Mouse (Mus musculus) CD4-positive naive resting alpha-beta T cell, adult 57 days (primary cell): Measurements from ENCODE around the gene Klk1b16. TPM values are rescaled to one million over a fixed set of nuclear protein-coding genes. Genes with fewer than 3 reads are reported as not detected.

Source experiments
- total RNA-seq: library from RNA; stranded (reverse); gene quantifications from one replicate; pipeline ENCODE4 v1.2.4, GENCODE M21; 2023

The Klk1b16 gene
- not detected for total RNA-seq

GRCm38 (mm10) chr7:44136467-44136866, at the start of gene Klk1b16:
Gene Klk1b16 (plus strand): TSS chr7:44136767.

GRCm38 (mm10) chr7:44102028-44102427, 34.5 kb upstream of the Klk1b16 start, which contains the start of gene Klk1b21:
Gene Klk1b21 (plus strand): TSS chr7:44102328.

GRCm38 (mm10) chr7:44112373-44112772, 24.2 kb upstream of the Klk1b16 start, which contains the start of gene Klk1b22:
Gene Klk1b22 (plus strand): TSS chr7:44112673.

DNA sequence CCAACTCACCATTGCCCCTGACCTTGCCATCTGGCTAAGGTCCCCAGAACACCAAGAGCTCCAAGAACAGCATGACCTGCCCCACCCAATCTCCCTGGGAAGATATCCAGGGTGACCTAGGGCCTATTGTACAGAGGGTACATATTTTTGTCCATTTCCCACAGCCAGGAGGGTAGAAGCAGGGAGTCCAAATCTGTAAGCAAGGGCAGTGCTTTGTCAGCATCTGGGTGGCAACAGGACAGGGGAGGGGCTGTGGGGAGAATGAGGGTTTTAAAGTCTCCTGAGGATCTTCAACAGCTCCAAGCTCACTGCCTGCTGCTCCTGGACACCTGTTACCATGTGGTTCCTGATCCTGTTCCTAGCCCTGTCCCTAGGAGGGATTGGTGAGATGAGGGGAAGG, 51.4 kb downstream of the Klk1b16 start, which contains the start of gene Klk1b24:
Klk1b24 (plus strand) TSS at position 301 of the 400 bp plus-strand sequence.

Other genes with a start within 250 kb of the Klk1b16 start
- not detected for gene Klk15, start 203.0 kb upstream of the Klk1b16 start, total RNA-seq
- not detected for gene Klk1b8, start 186.1 kb upstream of the Klk1b16 start, total RNA-seq
- gene Klk1b1, start 170.0 kb upstream of the Klk1b16 start, total RNA-seq, result not detected
- not detected for gene Klk1b9, start 160.7 kb upstream of the Klk1b16 start, total RNA-seq
- gene Klk1b11, start 140.9 kb upstream of the Klk1b16 start, total RNA-seq, result not detected
- gene Klk1b26, start 124.6 kb upstream of the Klk1b16 start, total RNA-seq, result not detected
- not detected for gene Klk1b27, start 84.5 kb upstream of the Klk1b16 start, total RNA-seq
- gene Klk1b21, start 34.4 kb upstream of the Klk1b16 start, total RNA-seq, result not detected
- not detected for gene Klk1b22, start 24.1 kb upstream of the Klk1b16 start, total RNA-seq
- not detected for gene Klk1b24, start 51.5 kb downstream of the Klk1b16 start, total RNA-seq
- gene Klk1b3, start 61.4 kb downstream of the Klk1b16 start, total RNA-seq, result not detected
- gene Klk1b4, start 70.7 kb downstream of the Klk1b16 start, total RNA-seq, result not detected
- not detected for gene Klk1b5, start 79.2 kb downstream of the Klk1b16 start, total RNA-seq
- not detected for gene Klk1, start 88.6 kb downstream of the Klk1b16 start, total RNA-seq
- not detected for gene Gm36864, start 99.4 kb downstream of the Klk1b16 start, total RNA-seq
- 3.6 TPM for gene 1700028J19Rik, start 109.9 kb downstream of the Klk1b16 start, total RNA-seq
- 184 TPM for gene 2410002F23Rik, start 110.0 kb downstream of the Klk1b16 start, total RNA-seq
- not detected for gene Acp4, start 120.6 kb downstream of the Klk1b16 start, total RNA-seq
- not detected for gene Gm15517, start 124.7 kb downstream of the Klk1b16 start, total RNA-seq
- gene Clec11a, start 170.1 kb downstream of the Klk1b16 start, total RNA-seq, result 1.5 TPM
- 1.8 TPM for gene Shank1, start 173.5 kb downstream of the Klk1b16 start, total RNA-seq
- gene Syt3, start 247.3 kb downstream of the Klk1b16 start, total RNA-seq, result 0.83 TPM
- gene 1700008O03Rik, start 249.1 kb downstream of the Klk1b16 start, total RNA-seq, result not detected